Mouse (Mus musculus): Measurements from ENCODE around the gene Rpl6. TPM values are rescaled to one million over a fixed set of nuclear protein-coding genes. Genes with fewer than 3 reads are reported as not detected.
"Not testable (repeated sequence)": the region's sequence is repeated elsewhere in the genome, so short reads cannot be mapped to it uniquely, and the experiment has no call there.

Rpl6 gene
- polyA plus RNA-seq, 1 experiment from 2014 or later: 368 TPM

DNA sequence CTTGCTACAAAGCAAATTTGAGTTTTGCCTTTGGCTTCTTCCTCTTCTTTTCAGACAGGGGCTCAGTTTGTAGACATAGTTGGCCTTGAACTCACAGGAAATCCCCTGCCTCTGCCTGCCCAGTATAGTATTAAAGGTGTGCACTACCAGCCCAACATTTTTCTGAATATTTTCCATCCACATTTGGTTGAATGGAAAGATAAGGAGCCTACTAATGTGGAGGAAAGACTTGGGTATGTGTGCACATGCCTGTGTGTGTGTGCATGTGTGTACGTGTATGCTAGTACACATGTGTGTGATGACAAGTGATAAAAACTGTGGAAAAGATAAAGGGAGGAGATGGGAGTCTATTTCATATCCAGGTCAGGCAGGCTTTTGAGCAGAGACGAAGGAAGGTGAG is 21.6 kb downstream of the Rpl6 start:
- 87% methylated on average over 2 of the region's 2 CpGs for WGBS
- Histone ChIP-seq H3K9me3 (ENCODE audit: control insufficient read depth, low read length) (no peaks in the 10 kb centered on the region), H3K4me1 (ENCODE audit: control insufficient read depth, insufficient read depth, low read length) (peaks cover 13% of the 10 kb centered on the region), H3K27me3 (ENCODE audit: control insufficient read depth, insufficient read depth, low read length) (no peaks in the 10 kb centered on the region), H3K9ac (replicated peaks; ENCODE audit: low read depth, low read length) (no peak overlapping the region), H3K27ac (ENCODE audit: low read depth, low read length) (no peak overlapping the region), H3K36me3 (ENCODE audit: control insufficient read depth, insufficient read depth, low read length) (no peaks in the 10 kb centered on the region), H3K4me2 (ENCODE audit: low read depth, low read length) (no peak overlapping the region), H3K4me3 (ENCODE audit: low read depth, low read length) (no peak overlapping the region)
- ATAC-seq (ENCODE audit: low read depth): no peak

DNA sequence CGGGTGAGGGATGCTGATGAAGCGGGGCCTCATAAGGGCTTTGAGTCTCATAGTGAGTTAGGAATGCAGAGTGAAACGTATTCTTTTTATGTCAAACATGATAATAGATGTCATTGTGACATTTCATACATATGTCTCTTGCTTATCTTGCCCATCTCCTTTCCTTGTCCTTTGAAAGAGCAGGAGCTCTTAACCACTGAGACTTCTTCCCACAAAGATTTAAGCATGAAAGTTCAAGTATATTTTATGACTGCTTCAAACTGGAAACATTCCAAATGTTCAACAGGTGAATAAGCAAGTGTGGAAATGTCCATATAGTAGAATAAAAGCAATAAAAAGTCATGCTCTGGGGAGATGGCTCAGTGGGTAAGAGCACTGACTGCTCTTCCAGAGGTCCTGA is 22.1 kb downstream of the Rpl6 start:
- no peak for ATAC-seq (ENCODE audit: low read depth)

DNA sequence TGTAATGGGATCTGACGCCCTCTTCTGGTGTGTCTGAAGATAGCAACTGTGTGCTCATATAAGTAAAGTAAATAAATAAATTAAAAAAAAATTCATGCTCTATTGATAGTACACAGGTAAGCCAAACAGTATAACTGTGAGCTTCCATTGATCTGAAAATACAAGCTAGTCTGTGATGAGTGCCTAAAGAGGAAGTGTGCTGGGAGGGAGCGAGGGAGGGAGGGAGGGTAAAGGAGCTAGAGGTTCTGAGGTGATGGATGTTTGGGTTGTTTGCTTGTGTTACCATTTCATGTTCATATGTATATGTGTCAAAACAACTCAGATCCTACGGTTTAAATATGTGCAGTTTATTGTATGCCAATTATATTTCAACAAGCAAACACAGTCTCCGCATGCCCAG is 22.6 kb downstream of the Rpl6 start:
- no peak overlapping the region for H3K4me2 ChIP-seq (ENCODE audit: low read depth, low read length)
- H3K27me3 ChIP-seq (ENCODE audit: control insufficient read depth, insufficient read depth, low read length): no peaks in the 10 kb centered on the region
- H3K4me3 ChIP-seq (ENCODE audit: low read depth, low read length): no peak overlapping the region
- peaks cover 13% of the 10 kb centered on the region for H3K4me1 ChIP-seq (ENCODE audit: control insufficient read depth, insufficient read depth, low read length)
- no peaks in the 10 kb centered on the region for H3K36me3 ChIP-seq (ENCODE audit: control insufficient read depth, insufficient read depth, low read length)
- no peak overlapping the region for H3K27ac ChIP-seq (ENCODE audit: low read depth, low read length)
- 91% methylated on average over 4 of the region's 4 CpGs for WGBS
- H3K9me3 ChIP-seq (ENCODE audit: control insufficient read depth, low read length): no peaks in the 10 kb centered on the region
- no peak overlapping the region for H3K9ac ChIP-seq (replicated peaks; ENCODE audit: low read depth, low read length)
- no peak for ATAC-seq (ENCODE audit: low read depth)

More for the DNA sequence above, 22.1 kb downstream of the Rpl6 start:
- no peak overlapping the region for H3K27ac ChIP-seq (ENCODE audit: low read depth, low read length)
- no peak overlapping the region for H3K9ac ChIP-seq (replicated peaks; ENCODE audit: low read depth, low read length)
- whole genome bisulfite sequencing: 68% methylated on average over 3 of the region's 3 CpGs
- H3K4me2 ChIP-seq (ENCODE audit: low read depth, low read length): no peak overlapping the region
- H3K9me3 ChIP-seq (ENCODE audit: control insufficient read depth, low read length): no peaks in the 10 kb centered on the region
- peaks cover 13% of the 10 kb centered on the region for H3K4me1 ChIP-seq (ENCODE audit: control insufficient read depth, insufficient read depth, low read length)
- H3K36me3 ChIP-seq (ENCODE audit: control insufficient read depth, insufficient read depth, low read length): no peaks in the 10 kb centered on the region
- H3K27me3 ChIP-seq (ENCODE audit: control insufficient read depth, insufficient read depth, low read length): no peaks in the 10 kb centered on the region
- H3K4me3 ChIP-seq (ENCODE audit: low read depth, low read length): no peak overlapping the region

DNA sequence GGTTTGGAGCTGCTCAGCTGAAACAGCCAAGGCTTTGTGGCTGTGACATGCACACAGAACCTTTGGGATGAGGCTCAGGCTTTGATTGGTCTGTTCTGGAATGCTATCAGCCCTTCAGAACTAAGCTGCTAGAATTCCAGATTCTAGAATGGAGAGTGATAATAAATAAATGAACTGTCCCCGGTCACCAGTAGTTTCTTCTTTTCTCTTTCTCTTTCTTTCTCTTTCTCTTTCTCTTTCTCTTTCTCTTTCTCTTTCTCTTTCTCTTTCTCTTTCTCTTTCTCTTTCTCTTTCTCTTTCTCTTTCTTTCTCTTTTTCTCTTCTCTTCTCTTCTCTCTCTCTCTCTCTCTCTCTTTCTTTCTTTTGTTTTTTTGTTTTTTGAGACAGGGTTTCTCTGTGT is 23.0 kb downstream of the Rpl6 start:
- H3K4me2 ChIP-seq (ENCODE audit: low read depth, low read length); H3K9ac ChIP-seq (replicated peaks; ENCODE audit: low read depth, low read length); H3K9me3 ChIP-seq (ENCODE audit: control insufficient read depth, low read length); H3K27ac ChIP-seq (ENCODE audit: low read depth, low read length); H3K27me3 ChIP-seq (ENCODE audit: control insufficient read depth, insufficient read depth, low read length); ATAC-seq (ENCODE audit: low read depth); H3K36me3 ChIP-seq (ENCODE audit: control insufficient read depth, insufficient read depth, low read length); H3K4me1 ChIP-seq (ENCODE audit: control insufficient read depth, insufficient read depth, low read length); H3K4me3 ChIP-seq (ENCODE audit: low read depth, low read length): not testable (repeated sequence)
- 97% methylated on average over 1 of the region's 1 CpGs for WGBS

DNA sequence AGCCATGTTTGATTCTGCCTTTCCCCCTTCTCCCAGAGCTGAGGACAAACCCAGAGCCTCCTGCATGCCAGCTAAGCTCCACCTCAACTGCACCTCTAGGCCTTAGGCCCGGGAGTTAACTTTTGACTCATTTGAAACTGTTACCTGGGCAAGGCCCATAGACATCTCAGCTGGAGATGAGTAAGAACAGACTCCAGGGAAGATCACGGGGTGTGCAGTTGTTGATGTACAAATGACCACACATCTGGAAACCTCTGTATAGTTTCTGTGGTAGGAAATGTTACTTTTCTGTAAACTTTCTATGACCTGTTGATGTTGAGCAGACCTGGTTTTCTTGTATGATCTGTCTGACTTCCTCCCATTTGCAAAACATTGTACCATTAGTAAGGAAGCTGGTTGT is 24.9 kb downstream of the Rpl6 start:
- ATAC-seq (ENCODE audit: low read depth): no peak
- 97% methylated on average over 2 of the region's 2 CpGs for WGBS
- Histone ChIP-seq H3K27ac (ENCODE audit: low read depth, low read length) (no peak overlapping the region), H3K27me3 (ENCODE audit: control insufficient read depth, insufficient read depth, low read length) (no peaks in the 10 kb centered on the region), H3K9ac (replicated peaks; ENCODE audit: low read depth, low read length) (no peak overlapping the region), H3K4me2 (ENCODE audit: low read depth, low read length) (no peak overlapping the region), H3K36me3 (ENCODE audit: control insufficient read depth, insufficient read depth, low read length) (no peaks in the 10 kb centered on the region), H3K4me3 (ENCODE audit: low read depth, low read length) (no peak overlapping the region), H3K4me1 (ENCODE audit: control insufficient read depth, insufficient read depth, low read length) (no peaks in the 10 kb centered on the region), H3K9me3 (ENCODE audit: control insufficient read depth, low read length) (no peaks in the 10 kb centered on the region)

DNA sequence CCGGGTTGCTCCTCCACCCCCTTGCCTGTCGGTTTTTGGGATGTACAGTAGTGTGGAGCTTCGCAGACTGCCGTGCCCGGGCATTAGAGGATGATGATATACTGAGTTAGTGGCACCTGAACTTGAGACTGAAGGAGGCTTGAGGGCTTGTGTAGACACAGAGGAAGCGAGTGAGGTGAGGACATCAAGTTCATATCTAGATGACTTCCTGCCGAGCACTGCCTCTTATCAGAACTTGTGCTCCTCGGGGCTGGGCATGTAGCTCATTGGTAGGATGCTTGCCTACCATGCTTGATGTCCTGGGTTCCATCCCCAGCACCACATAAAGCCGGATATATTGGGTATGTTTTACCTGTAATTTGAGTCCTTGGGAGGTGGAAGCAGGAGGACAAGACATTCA is 26.5 kb downstream of the Rpl6 start:
- Histone ChIP-seq H3K4me2 (ENCODE audit: low read depth, low read length) (no peak overlapping the region), H3K9ac (replicated peaks; ENCODE audit: low read depth, low read length) (no peak overlapping the region), H3K4me3 (ENCODE audit: low read depth, low read length) (no peak overlapping the region), H3K9me3 (ENCODE audit: control insufficient read depth, low read length) (no peaks in the 10 kb centered on the region), H3K36me3 (ENCODE audit: control insufficient read depth, insufficient read depth, low read length) (no peaks in the 10 kb centered on the region), H3K27me3 (ENCODE audit: control insufficient read depth, insufficient read depth, low read length) (no peaks in the 10 kb centered on the region), H3K4me1 (ENCODE audit: control insufficient read depth, insufficient read depth, low read length) (no peaks in the 10 kb centered on the region), H3K27ac (ENCODE audit: low read depth, low read length) (no peak overlapping the region)
- ATAC-seq (ENCODE audit: low read depth): no peak
- 96% methylated on average over 9 of the region's 9 CpGs for WGBS

DNA sequence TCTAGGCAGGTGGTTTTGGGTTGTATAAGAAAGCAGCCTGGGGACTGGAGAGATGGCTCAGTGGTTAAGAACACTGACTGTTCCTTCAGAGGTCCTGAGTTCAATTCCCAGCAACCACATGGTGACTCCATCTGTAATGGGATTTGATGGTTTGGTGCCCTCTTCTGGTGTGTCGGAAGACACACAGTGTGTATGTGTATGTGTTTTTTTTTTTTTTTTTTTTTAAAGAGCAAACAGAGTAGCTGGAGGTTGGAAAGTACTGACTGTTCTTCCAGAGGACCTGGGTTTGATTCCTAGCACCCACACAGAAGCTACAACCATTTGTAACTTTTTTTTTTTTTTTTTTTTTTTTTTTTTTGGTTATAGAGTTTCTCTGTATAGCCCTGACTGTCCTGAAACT is 28.5 kb downstream of the Rpl6 start:
- ATAC-seq (ENCODE audit: low read depth): no peak
- H3K9me3 ChIP-seq (ENCODE audit: control insufficient read depth, low read length): no peaks in the 10 kb centered on the region
- H3K27me3 ChIP-seq (ENCODE audit: control insufficient read depth, insufficient read depth, low read length): no peaks in the 10 kb centered on the region
- 100% methylated on average over 1 of the region's 1 CpGs for WGBS
- no peak overlapping the region for H3K4me2 ChIP-seq (ENCODE audit: low read depth, low read length)
- no peak overlapping the region for H3K9ac ChIP-seq (replicated peaks; ENCODE audit: low read depth, low read length)
- H3K27ac ChIP-seq (ENCODE audit: low read depth, low read length): no peak overlapping the region
- no peak overlapping the region for H3K4me3 ChIP-seq (ENCODE audit: low read depth, low read length)
- no peaks in the 10 kb centered on the region for H3K4me1 ChIP-seq (ENCODE audit: control insufficient read depth, insufficient read depth, low read length)
- no peaks in the 10 kb centered on the region for H3K36me3 ChIP-seq (ENCODE audit: control insufficient read depth, insufficient read depth, low read length)

DNA sequence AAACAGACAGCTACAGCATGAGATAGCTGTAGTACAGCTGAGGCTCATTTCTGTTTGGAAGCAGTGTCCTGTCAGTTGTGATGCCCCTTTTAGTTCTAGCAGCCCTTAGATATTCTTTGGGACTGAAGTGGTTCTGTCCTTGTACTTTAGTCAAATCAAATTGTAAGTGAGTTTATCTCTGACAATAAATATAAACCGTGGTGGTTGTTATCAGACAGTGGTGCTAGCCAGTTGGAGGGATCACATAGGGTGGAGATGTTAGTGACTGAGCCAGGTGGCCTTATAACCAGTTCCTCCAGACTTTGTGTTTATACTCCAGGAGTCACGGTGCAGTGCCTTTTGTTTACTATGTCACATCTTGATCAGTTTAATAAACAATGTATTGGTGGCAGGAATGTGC is 29.4 kb downstream of the Rpl6 start:
- WGBS: 87% methylated on average over 2 of the region's 2 CpGs
- no peak overlapping the region for H3K4me3 ChIP-seq (ENCODE audit: low read depth, low read length)
- no peak overlapping the region for H3K27ac ChIP-seq (ENCODE audit: low read depth, low read length)
- no peak overlapping the region for H3K4me2 ChIP-seq (ENCODE audit: low read depth, low read length)
- no peak overlapping the region for H3K9ac ChIP-seq (replicated peaks; ENCODE audit: low read depth, low read length)
- ATAC-seq (ENCODE audit: low read depth): no peak
- no peaks in the 10 kb centered on the region for H3K27me3 ChIP-seq (ENCODE audit: control insufficient read depth, insufficient read depth, low read length)
- no peaks in the 10 kb centered on the region for H3K9me3 ChIP-seq (ENCODE audit: control insufficient read depth, low read length)
- no peaks in the 10 kb centered on the region for H3K36me3 ChIP-seq (ENCODE audit: control insufficient read depth, insufficient read depth, low read length)
- no peaks in the 10 kb centered on the region for H3K4me1 ChIP-seq (ENCODE audit: control insufficient read depth, insufficient read depth, low read length)

DNA sequence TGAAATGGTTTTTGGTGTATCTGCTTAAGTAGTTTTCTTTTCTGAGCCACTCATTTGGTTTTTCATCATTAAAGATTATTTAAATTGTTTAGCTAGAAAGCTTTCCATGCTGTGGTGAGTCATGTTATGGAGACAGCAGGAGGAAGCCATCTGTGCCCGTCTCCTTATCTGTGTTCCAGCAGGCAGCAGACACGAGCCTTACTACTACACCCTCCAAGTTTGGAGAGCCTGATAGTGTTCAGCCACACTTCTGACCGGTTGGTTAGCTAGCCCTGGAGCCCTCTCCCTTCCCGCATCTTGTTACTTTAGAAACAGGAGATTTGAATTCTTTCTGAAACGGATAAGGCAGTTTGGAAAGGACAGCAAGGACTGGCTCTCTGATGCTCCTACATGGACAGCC is 31.9 kb downstream of the Rpl6 start:
- H3K9me3 ChIP-seq (ENCODE audit: control insufficient read depth, low read length): no peaks in the 10 kb centered on the region
- H3K36me3 ChIP-seq (ENCODE audit: control insufficient read depth, insufficient read depth, low read length): no peaks in the 10 kb centered on the region
- 81% methylated on average over 5 of the region's 5 CpGs for WGBS
- H3K4me3 ChIP-seq (ENCODE audit: low read depth, low read length): no peak overlapping the region
- H3K9ac ChIP-seq (replicated peaks; ENCODE audit: low read depth, low read length): no peak overlapping the region
- ATAC-seq (ENCODE audit: low read depth): no peak
- no peak overlapping the region for H3K4me2 ChIP-seq (ENCODE audit: low read depth, low read length)
- H3K27me3 ChIP-seq (ENCODE audit: control insufficient read depth, insufficient read depth, low read length): no peaks in the 10 kb centered on the region
- H3K4me1 ChIP-seq (ENCODE audit: control insufficient read depth, insufficient read depth, low read length): no peaks in the 10 kb centered on the region
- H3K27ac ChIP-seq (ENCODE audit: low read depth, low read length): no peak overlapping the region

DNA sequence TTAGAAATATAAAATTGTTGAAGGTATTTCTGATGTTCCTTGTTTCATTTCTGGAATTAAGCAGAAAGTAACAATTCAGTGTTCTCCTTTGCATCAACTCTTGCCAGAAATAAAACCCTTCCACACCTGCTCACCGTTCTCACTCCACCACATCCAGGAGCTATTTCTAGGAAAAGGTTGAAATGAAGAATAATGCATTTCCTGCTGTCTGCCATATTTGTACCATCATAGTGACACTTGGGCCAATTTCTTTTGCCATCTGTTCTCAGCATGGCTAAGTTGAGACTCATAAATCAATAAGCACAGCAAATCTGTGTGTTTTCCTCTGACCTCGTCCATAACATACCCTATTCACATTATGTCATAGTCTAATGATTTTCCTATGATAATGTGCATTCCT is 33.9 kb downstream of the Rpl6 start:
- Histone ChIP-seq H3K27ac (ENCODE audit: low read depth, low read length) (no peak overlapping the region), H3K4me1 (ENCODE audit: control insufficient read depth, insufficient read depth, low read length) (no peaks in the 10 kb centered on the region), H3K36me3 (ENCODE audit: control insufficient read depth, insufficient read depth, low read length) (no peaks in the 10 kb centered on the region), H3K27me3 (ENCODE audit: control insufficient read depth, insufficient read depth, low read length) (no peaks in the 10 kb centered on the region), H3K9me3 (ENCODE audit: control insufficient read depth, low read length) (no peaks in the 10 kb centered on the region), H3K4me2 (ENCODE audit: low read depth, low read length) (no peak overlapping the region), H3K4me3 (ENCODE audit: low read depth, low read length) (no peak overlapping the region), H3K9ac (replicated peaks; ENCODE audit: low read depth, low read length) (no peak overlapping the region)
- no peak for ATAC-seq (ENCODE audit: low read depth)
- WGBS: 66% methylated on average over 2 of the region's 2 CpGs

Data from neural tube, embryonic 14.5 days (tissue).